Mouse (Mus musculus) heart, adult 18-20 months (tissue): Measurements from ENCODE around the gene Lcn12. TPM values are rescaled to one million over a fixed set of nuclear protein-coding genes. Genes with fewer than 3 reads are reported as not detected.

Source experiments
- DNase-seq, 2 experiments: peaks; one replicate each; pipeline ENCODE4 v3.0.0; 2021 to 2022; ENCODE audit warnings: mixed read lengths in 1 of 2
- long read RNA-seq, 2 experiments: library from polyadenylated mRNA; stranded (forward); transcript quantifications; one replicate each; pipeline ENCODE4 v2.0.0; 2021
- total RNA-seq, 2 experiments: library from RNA; stranded (reverse); gene quantifications; 2 replicates each; pipeline ENCODE4 v1.2.3; 2021

Lcn12 gene
- not detected for total RNA-seq
- long read RNA-seq, experiment 1: 0 reads
- long read RNA-seq, experiment 2: 0 reads

GRCm38 (mm10) chr2:25493476-25493961 is at the start of gene Lcn12:
Lcn12 (minus strand) TSS chr2:25493911.
- DNase-seq: no peak

- DNase-seq: no peak
Observed at GRCm38 (mm10) chr2:25541644-25542367, 48.1 kb upstream of the Lcn12 start.

GRCm38 (mm10) chr2:25540541-25540948 is 46.8 kb upstream of the Lcn12 start:
- DNase-seq: peak; percentile 34 to 49

GRCm38 (mm10) chr2:25536531-25536930 is 42.8 kb upstream of the Lcn12 start:
- DNase-seq: peak; percentile 35 to 56

GRCm38 (mm10) chr2:25534866-25535182 is 41.1 kb upstream of the Lcn12 start:
- DNase-seq: no peak

- peak; percentile 87 to 93 for DNase-seq
Observed at GRCm38 (mm10) chr2:25534178-25534865, 40.6 kb upstream of the Lcn12 start.

- DNase-seq: no peak
Observed at GRCm38 (mm10) chr2:25533707-25534106, 40.0 kb upstream of the Lcn12 start.

GRCm38 (mm10) chr2:25526510-25527302 is 33.0 kb upstream of the Lcn12 start:
- DNase-seq: no peak

GRCm38 (mm10) chr2:25509912-25510311 is 16.2 kb upstream of the Lcn12 start:
- DNase-seq: no peak

- DNase-seq: no peak
Observed at GRCm38 (mm10) chr2:25506964-25507363, 13.3 kb upstream of the Lcn12 start.

GRCm38 (mm10) chr2:25505860-25506259 is 12.1 kb upstream of the Lcn12 start:
- DNase-seq: no peak

- DNase-seq: no peak
Observed at GRCm38 (mm10) chr2:25505000-25505399, 11.3 kb upstream of the Lcn12 start.

GRCm38 (mm10) chr2:25504538-25504937 is 10.8 kb upstream of the Lcn12 start:
- no peak for DNase-seq

GRCm38 (mm10) chr2:25502726-25503125 is 9.0 kb upstream of the Lcn12 start:
- no peak for DNase-seq

GRCm38 (mm10) chr2:25501593-25502486 is 8.1 kb upstream of the Lcn12 start, which contains the start of gene C8g:
C8g (minus strand) TSS chr2:25501719.
- no peak for DNase-seq

GRCm38 (mm10) chr2:25500576-25501405 is 7.1 kb upstream of the Lcn12 start, which contains the start of gene Fbxw5:
Fbxw5 (plus strand) TSS chr2:25500750.
- peak; percentile 83 to 93 for DNase-seq

GRCm38 (mm10) chr2:25500071-25500575 is 6.4 kb upstream of the Lcn12 start:
- DNase-seq: peak in 1 of 2 experiments; percentile 24

- DNase-seq: peak in 1 of 2 experiments; percentile 26
Observed at GRCm38 (mm10) chr2:25498622-25499478, 5.1 kb upstream of the Lcn12 start.

- DNase-seq: no peak
Observed at GRCm38 (mm10) chr2:25497846-25498575, 4.3 kb upstream of the Lcn12 start.
